Mouse (Mus musculus) heart, adult 8-10 months (tissue): ENCODE results near the gene Nhlrc1. TPM values are rescaled to one million over a fixed set of nuclear protein-coding genes. Genes with fewer than 3 reads are reported as not detected.

Experiments
- DNase-seq: peaks from one replicate; pipeline ENCODE4 v3.0.0; 2022; ENCODE audit warnings: low spot score
- total RNA-seq, 4 experiments: library from RNA; stranded (reverse); gene quantifications; 2 replicates each; pipeline ENCODE4 v1.2.4; 2022

Nhlrc1 gene
- total RNA-seq, 4 experiments from 2014 or later = 6.5 to 7.1 (median 6.7) TPM

DNA sequence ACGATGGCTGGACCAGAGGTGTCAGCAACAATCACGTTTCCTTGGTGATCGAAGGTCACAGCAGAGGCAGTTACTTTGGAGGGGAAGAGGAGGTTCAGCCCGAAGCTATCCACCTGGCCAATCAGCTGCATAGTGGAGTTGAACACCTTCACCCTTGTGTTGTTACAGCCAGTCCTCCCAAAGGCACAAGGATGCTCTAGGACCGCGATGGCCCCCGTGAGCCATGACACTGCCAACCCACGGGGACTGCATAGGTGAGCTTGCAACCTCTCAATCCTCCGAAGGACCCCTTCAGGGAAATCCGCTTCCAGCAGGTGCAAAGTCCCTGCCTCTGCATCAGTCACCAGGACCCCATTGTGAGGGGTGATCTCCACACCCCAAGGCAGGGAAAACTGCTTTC lies 910 bp downstream of the Nhlrc1 start:
- no peak for DNase-seq

DNA sequence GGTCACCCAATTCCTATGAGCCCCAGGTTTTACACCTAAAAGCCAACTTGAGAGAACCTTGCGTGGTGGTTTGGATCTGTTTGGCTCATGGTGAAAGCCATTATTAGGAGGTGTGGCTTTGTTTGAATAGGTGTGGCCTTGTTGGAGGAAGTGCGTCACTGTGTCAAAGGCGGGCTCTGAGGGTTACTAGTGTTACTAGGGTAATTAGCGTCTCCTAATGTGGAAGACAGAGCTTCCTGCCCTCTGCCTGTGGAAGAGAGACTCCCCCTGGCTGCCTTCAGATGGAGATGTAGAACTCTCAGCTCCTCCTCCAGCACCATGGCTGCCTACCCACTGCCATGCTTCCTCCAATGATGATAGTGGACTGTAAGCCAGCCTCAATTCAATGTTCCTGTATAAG lies 13.1 kb downstream of the Nhlrc1 start:
- no peak for DNase-seq

DNA sequence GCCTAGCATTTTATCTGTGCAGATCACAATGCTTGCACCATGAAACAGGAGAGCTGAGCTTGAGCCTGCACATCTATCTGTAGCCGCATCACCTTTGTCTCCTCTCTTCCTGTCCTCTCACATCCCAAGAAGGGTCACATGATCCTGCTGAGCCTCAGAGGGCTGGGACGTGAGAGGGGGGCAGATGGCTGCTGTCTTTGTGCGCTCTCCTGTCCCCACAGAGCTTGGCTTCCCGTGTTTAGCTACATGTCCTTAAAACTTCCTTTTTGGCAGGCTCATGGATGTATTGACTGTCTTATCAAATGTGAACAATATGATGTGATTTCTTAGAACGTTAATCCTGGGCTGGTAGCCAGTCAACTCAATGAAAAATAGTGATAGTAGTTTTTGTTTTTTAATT lies 15.2 kb downstream of the Nhlrc1 start:
- no peak for DNase-seq

DNA sequence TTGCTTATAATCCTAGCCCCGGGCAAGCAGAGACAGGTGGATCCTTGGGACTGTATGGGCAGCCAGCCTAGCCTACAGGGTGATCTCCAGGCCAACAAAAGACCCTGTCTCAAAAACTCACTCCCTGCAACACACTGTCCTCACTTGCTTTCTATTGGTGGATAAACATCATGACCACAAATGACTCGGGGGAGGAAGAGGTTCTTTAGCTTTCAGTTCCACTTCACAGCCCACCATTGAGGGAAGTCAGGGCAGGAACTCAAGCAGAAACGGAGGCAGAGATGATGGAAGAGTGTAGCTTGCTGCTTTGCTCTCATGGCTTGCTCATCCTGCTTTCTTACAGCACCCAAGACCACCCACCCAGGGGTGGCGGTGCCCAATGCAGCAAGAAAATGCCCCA lies 17.3 kb downstream of the Nhlrc1 start:
- DNase-seq = no peak

DNA sequence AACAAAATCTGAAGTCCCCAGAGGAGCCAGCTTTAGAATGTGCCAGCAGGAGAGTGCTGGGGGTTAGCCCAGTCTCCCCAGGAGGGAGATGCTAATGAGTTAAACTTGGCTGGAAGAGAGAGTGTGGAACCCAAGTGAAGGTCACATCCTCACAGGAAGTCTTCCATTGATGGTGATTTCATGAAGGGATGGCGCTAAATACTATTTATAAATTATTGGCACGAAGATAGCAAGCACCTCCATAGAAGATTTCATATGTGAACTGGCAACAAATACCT lies 21.4 kb downstream of the Nhlrc1 start:
- no peak for DNase-seq

DNA sequence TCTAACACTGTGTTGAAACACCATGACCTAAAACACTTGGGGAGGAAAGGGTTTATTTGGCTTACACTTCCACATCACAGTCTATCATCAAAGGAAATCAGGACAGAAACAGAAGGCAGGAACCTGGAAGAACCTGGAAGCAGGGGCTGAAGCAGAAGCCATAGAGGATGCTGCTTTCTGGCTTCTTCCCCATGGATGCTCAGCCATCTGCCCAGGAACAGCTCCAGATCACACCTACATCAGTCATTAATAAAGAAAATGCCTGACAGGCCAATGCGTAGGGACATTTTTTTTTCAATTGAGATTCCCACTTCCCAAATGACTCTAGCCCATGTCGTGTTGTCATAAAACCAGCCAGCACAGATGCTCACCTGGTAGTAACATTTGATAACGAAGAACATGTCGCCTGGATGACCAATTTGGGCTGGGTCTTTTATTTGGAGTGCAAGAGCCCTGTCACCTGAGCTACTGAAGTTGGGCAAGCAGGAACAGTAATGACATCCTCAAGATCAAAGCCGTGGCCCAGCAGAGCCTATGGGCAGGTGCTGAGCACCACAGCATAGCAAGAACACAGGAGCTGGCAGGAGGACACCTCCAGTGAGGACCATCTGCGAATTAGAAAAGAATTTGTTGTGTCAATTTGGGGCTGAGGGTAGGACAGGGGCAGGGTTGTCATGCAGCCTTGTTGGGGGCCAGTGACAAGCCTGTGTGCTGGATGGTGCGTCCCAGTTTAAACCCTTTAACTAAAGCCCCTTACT lies 22.0 kb downstream of the Nhlrc1 start:
- DNase-seq = no peak

DNA sequence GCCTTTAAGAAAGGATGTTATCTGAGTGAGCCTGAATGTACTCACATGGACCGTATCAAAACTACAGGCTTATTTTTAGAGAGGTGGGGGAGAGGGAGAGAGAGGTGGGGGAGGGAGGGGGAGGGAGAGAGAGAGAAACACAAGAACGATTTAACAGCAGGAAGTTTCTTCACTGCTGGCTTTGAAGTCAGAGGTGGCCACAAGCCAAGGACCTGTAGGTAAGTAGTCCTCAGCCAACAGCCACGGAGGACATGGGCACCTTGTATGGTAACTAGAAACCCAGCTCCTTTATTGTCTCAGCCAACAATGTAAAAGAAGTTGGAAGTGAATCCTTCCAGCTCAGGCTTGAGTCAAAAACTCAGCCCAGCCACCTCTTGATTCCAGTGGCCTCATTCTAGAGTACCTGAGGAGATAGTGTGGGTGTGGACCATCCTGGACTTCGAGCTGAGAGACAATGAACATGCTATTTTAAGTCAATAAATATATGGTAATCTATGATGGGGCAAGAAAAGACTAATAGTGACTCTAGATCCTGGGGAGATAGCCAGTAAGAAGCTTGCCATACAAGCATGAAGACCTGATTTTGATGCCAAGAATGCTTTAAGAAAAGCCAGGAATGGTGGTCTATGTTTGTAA lies 24.2 kb downstream of the Nhlrc1 start:
- no peak for DNase-seq

DNA sequence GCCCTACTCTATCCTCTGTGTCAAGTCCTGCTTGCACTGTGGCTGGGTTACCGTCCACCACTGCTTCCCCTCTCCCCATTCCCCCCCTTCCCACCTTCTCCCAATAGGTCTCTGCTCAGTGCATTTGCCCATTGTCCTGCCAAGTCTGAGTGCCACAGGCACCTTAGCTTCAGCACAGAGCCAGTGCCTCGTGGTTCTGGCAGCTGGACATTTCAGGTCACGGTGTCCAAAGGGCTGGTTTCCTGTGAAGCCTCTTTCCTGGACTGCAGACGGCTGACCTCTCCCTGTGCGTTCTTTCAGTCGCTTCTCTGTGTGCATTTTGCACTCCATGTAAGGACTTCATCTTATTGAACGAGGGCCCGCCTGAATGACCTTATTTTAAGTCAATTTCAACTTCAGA lies 26.7 kb downstream of the Nhlrc1 start:
- DNase-seq = no peak

DNA sequence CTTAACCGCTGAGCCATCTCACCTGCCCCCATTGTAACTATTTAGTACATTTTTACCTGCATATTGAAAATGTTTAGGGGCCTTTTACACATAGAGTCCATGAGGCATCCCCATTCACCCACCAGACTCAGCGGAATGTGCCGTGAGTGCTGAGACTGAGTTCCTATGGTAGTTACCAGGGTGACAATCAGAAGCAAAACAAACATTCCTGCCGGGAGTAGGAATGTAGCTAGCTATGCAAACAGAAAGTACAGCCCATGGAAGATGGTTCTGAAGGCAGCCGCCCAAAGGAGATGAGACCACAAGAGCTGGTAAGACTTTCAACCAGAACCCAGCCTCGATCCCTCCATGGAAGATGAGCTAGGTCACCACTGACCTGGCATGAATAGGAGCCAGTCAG lies 28.4 kb downstream of the Nhlrc1 start:
- DNase-seq = no peak

DNA sequence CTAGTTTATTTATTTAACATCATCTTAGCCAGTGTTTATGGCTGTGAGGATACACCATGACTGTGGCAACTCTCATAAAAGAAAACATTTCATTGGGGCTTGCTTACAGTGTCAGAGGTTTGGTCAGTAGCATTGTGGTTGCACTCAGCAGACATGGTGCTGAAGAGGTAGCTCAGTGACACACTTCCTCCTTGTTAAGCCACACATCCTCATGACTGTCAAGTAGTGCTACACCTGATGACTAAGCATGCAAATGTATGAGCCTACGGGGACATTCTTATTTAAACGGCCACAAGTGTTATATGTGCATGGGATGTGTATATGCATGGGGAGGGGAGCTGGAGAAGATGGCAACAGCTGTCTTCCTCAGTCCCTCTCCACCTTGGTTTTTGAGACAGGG lies 30.8 kb downstream of the Nhlrc1 start:
- no peak for DNase-seq

DNA sequence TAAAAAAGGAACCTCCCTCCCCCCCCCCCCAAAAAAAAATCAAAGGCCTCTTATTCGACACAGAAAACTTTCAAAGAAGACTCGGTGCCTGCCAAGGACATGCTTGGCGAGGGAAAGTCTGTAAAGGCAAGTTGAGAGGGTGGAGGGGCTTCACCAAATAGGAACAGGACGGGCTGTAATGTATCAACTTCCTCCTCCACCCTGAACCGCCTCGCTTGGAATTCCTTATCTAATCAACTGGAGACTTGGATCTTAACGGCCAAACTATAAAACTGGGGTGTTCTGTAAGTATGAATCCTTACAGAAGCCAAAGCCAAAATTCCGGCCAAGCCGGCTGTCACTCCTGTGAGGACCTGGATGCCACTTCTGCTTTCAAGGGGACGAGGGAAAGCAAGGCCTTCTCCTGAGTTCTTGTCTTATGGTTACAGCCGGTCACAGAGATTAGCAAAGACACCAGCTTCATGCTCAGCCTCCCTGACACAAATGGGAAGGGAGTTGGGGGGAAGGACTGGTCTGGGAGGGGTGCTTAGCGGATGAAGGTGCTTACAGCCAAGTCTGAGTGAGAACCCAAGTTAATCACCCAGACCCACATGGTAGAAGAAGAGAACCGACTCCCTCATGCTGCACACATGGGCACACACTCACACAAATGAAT lies 34.7 kb downstream of the Nhlrc1 start:
- DNase-seq = peak; percentile 53

DNA sequence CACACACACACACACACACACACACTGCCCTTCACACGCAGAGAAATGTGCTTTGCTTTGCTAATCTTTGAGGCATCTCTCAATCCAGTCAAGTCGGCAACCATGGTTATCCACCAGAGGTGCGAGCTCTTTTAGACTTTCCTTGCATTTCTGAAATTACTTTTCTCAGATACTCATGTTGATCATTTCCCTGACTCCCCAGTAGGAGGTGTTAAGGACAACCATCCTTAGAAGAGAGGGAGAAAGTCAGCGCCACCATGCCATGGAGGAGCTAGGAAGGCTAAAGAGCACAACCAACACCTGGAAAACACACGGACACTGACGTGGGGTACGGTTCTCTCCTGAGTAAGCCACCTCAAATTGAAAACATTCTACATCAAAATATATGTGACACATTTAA lies 38.1 kb downstream of the Nhlrc1 start:
- no peak for DNase-seq

DNA sequence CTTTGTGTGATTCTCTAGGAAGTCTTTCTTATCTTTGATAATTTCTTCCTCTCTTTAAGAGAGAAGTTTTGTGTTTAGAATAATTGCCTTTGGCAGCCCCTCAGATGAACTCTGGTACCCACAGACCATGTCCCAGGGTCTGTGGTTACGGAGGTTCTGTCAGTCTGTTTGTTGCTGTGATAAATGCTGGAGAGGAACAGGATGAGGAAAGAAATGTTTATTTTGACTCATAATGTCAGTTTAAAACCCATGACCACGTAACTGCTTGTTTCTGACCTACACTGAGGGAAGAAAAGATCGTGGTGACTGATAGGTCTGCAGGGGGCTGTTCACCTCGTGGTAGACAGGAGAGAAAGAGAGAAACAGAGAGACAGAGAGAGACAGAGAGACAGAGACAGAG lies 38.7 kb downstream of the Nhlrc1 start:
- no peak for DNase-seq

DNA sequence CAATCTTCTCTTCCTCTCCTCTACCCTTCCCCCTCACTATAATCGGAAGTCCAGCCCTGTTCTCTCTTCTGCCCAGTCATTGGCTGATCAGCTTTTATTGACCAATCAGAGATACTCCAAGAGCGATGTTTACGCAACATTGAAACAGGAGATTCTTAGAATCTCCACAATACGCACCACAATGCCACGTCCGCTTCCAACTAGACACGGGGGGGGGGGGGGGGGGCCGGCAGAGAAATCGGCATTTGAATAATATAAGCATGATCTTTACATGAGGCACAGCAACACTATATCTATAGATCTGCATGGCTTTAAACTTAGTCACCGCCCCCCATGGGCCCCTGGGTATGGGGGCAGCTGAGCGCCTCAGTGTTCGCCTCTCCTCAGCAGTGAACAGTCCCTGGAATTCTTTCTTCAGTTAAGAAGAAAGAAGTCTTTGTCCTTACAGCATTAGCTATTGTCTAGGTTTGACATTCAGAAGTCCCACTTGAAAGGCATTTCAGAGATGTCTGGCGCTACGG lies 39.6 kb downstream of the Nhlrc1 start:
- no peak for DNase-seq

DNA sequence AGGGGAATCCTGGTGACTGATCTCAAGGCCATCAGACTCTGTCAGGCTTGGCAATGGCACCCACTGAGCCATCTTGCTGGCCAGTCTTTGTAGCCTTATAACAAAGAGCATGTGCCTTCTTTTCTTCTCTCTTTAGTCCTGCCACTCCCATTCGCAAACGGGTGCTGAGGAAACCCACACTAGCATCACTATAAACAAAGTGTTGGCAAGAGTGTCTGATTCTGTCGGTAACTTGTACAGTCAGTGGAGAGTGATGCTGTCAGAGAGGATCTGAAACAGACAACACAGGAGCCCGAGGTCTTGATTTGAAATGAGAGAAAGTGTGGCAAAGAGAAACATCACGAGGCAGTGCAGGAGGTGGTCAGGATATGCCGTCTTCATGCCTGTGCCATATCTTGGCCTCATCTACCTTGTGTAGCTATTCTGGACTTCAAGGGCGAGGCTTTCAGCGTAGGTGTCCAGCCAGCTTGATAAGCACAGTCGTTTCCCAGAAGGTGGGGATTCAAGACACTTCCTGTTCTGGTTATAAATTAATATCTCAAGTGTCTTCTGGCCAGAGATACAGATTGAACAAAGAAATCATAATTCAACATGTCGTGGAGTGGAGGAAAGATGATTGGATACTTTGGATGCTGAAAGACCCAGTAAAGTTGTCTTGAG lies 44.2 kb downstream of the Nhlrc1 start:
- DNase-seq = no peak

DNA sequence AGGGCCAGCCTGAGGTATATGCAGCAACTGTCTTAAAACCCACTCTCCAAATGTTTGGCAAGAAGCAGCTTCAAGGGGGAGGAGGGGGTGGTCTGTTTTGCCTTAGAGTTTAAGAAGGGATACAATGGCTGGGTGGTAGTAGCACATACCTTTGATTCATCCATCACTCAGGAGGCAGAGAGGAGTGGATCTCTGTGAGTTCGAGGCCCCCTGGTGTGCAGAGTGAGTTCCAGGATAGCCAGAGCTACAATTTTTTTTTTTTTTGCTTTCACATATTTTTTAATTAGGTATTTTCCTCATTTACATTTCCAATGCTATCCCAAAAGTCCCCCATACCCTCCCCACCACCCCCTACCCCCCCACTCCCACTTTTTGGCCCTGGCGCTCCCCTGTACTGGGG lies 46.0 kb downstream of the Nhlrc1 start:
- no peak for DNase-seq

DNA sequence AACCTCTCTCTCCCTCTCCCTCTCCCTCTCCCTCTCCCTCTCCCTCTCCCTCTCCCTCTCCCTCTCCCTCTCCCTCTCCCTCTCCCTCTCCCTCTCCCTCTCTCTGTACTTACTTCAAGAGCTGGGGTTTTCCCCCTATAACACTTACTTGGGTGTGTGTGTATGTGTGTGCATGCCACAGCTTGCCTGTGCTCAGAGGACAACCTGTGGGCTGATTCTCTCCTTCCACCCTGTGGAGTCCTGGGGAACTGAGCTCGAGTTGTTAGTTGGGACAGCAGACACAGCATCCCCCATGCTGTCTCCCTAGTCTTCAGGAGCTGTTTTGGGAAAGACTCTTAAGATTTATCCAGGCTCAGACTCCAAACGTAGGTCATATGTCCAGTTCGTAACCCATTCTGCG lies 47.3 kb downstream of the Nhlrc1 start:
- DNase-seq = no peak

Other genes with a start within 250 kb of the Nhlrc1 start
- 100 to 1,000 TPM; 113 to 126 (median 121) TPM for gene Kif13a, start 85.0 kb downstream of the Nhlrc1 start, total RNA-seq
- 10 to 100 TPM in 3 of 4 experiments, 1 to 10 TPM in 1; 9.0 to 12.2 (median 11.1) TPM for gene Kdm1b, start 28.6 kb upstream of the Nhlrc1 start, total RNA-seq
- 1 to 10 TPM; 2.9 to 7.7 (median 4.4) TPM for gene Tpmt, start 29.9 kb upstream of the Nhlrc1 start, total RNA-seq
- 10 to 100 TPM; 30.1 to 39.9 (median 31.9) TPM for gene Dek, start 91.4 kb upstream of the Nhlrc1 start, total RNA-seq
- gene Rnf144b, start 107.8 kb upstream of the Nhlrc1 start, total RNA-seq = 10 to 100 TPM; 21.8 to 26.8 (median 26.2) TPM